Mouse (Mus musculus): Measurements from ENCODE around the gene Alcam. TPM values are rescaled to one million over a fixed set of nuclear protein-coding genes. Genes with fewer than 3 reads are reported as not detected.

The Alcam gene
- total and polyA plus RNA-seq, 2 experiments from 2014 or later = 30.8 to 146 TPM

DNA sequence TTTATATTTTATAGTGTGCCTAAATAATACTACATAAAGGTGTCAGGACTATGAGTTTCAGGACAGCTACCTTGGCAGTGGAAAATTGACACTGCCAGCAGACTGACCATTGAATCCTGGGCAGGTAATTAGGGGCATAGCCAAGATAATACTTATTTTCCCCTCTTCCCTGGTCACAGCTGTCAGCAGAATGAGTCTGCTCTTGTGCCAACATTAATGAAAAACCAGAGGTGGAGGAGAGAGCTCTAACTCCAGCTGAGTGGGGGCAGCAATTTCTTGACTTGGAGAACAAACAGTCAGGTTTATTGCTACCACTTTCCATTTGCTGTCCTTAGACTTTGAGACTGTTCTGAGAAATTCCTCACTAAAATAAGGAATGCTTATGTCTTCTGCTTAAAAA lies 190.1 kb downstream of the Alcam start:
- ATAC-seq (no peak), DNase-seq (no peak)
- no peak for TF ChIP-seq CTCF (IDR thresholded peaks at IDR 0.05; ENCODE audit: low read depth)
- H3K27ac ChIP-seq (ENCODE audit: low read depth, low read length) = no peak overlapping the region
- no peaks in the 10 kb centered on the region for H3K9me3 ChIP-seq (ENCODE audit: low read length)
- H3K4me3 ChIP-seq (ENCODE audit: low read depth, low read length) = no peak overlapping the region
- H3K4me1 ChIP-seq (ENCODE audit: insufficient read depth) = no peaks in the 10 kb centered on the region
- H3K9ac ChIP-seq = no peak overlapping the region
- peaks cover 8% of the 10 kb centered on the region; the same call in 1 of the 2 replicates for H3K36me3 ChIP-seq (ENCODE audit: insufficient read depth)
- no peak overlapping the region for H3K4me2 ChIP-seq (ENCODE audit: low read depth)
- H3K27me3 ChIP-seq (ENCODE audit: insufficient read depth, low read length) = no peaks in the 10 kb centered on the region

DNA sequence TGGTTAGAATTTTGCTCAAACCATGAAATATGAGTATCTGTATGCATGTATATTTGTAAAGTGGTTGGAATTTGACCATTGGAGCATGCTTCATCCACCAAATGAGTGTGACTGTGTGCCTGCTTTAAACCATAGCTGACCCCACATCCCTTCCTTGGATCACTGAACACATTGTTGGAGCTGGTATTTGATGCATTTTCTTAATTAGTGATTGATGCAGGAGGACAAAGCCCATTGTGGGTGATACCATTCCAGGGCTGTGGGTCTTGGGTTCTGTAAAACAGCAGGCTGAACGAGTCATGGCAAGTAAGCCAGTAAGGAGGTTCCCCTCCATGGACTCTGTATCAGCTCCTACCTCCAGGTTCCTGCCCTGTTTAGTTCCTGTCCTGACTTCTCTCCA lies 191.3 kb downstream of the Alcam start:
- TF ChIP-seq CTCF (IDR thresholded peaks at IDR 0.05; ENCODE audit: low read depth) = no peak
- H3K27ac ChIP-seq (ENCODE audit: low read depth, low read length) = no peak overlapping the region
- DNase-seq (no peak), ATAC-seq (no peak)
- no peaks in the 10 kb centered on the region for H3K27me3 ChIP-seq (ENCODE audit: insufficient read depth, low read length)
- H3K36me3 ChIP-seq (ENCODE audit: insufficient read depth) = peaks cover 3% of the 10 kb centered on the region; the same call in 1 of the 2 replicates
- no peak overlapping the region for H3K4me3 ChIP-seq (ENCODE audit: low read depth, low read length)
- no peaks in the 10 kb centered on the region for H3K9me3 ChIP-seq (ENCODE audit: low read length)
- H3K4me1 ChIP-seq (ENCODE audit: insufficient read depth) = no peaks in the 10 kb centered on the region
- no peak overlapping the region for H3K4me2 ChIP-seq (ENCODE audit: low read depth)
- WGBS = 12% methylated on average over 1 of the region's 1 CpGs
- H3K9ac ChIP-seq = no peak overlapping the region

DNA sequence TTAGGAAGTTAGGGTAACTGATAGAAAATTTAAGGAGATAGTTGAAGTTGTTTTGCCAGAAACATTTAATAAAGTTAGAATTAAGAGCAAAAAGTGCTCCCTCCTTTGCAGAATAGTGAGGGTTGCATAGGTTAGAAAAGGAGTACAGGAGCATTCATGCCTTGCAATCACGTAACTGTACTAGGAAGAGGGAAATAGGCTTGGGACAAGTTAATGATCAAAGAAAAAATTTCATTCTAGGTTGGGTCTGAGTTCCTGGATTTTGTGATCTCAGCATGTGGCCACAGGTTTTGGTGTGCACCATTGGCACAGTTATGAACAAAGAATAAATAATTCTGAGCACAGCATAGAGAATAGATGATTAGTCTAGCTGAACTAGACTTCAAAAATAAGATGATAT lies 192.1 kb downstream of the Alcam start:
- no peak overlapping the region for H3K9ac ChIP-seq
- H3K9me3 ChIP-seq (ENCODE audit: low read length) = no peaks in the 10 kb centered on the region
- DNase-seq (no peak), ATAC-seq (no peak)
- H3K27me3 ChIP-seq (ENCODE audit: insufficient read depth, low read length) = no peaks in the 10 kb centered on the region
- no peak for TF ChIP-seq CTCF (IDR thresholded peaks at IDR 0.05; ENCODE audit: low read depth)
- 95% methylated on average over 1 of the region's 1 CpGs for WGBS
- no peaks in the 10 kb centered on the region for H3K4me1 ChIP-seq (ENCODE audit: insufficient read depth)
- H3K27ac ChIP-seq (ENCODE audit: low read depth, low read length) = no peak overlapping the region
- H3K4me2 ChIP-seq (ENCODE audit: low read depth) = no peak overlapping the region
- no peaks in the 10 kb centered on the region; the same call in 1 of the 2 replicates for H3K36me3 ChIP-seq (ENCODE audit: insufficient read depth)
- H3K4me3 ChIP-seq (ENCODE audit: low read depth, low read length) = no peak overlapping the region

DNA sequence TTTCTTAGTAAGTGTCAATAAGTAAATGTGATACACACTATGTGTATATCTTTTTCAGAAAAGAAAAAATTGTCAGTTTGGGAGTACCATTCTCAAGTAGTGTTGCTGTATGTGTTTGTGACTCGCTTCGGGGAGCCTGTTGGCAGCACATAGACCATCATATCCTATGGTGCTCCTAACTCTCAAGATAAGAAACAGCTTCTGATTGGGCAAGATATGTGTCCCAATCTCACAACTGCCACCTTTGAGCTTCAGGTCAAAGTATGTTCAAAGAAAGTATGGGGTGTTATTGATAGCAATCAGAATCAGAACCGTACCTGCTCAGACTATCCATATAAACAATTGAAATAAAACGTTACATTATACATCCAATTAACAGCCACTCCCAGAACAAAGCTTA lies 202.9 kb downstream of the Alcam start:
- Histone ChIP-seq H3K27me3 (ENCODE audit: insufficient read depth, low read length) (no peaks in the 10 kb centered on the region), H3K4me3 (ENCODE audit: low read depth, low read length) (no peak overlapping the region), H3K4me2 (ENCODE audit: low read depth) (no peak overlapping the region), H3K9me3 (ENCODE audit: low read length) (no peaks in the 10 kb centered on the region), H3K9ac (no peak overlapping the region), H3K36me3 (ENCODE audit: insufficient read depth) (no peaks in the 10 kb centered on the region), H3K27ac (ENCODE audit: low read depth, low read length) (no peak overlapping the region), H3K4me1 (ENCODE audit: insufficient read depth) (no peaks in the 10 kb centered on the region)
- ATAC-seq (no peak), DNase-seq (no peak)
- WGBS = 79% methylated on average over 4 of the region's 4 CpGs
- TF ChIP-seq CTCF (IDR thresholded peaks at IDR 0.05; ENCODE audit: low read depth) = no peak

DNA sequence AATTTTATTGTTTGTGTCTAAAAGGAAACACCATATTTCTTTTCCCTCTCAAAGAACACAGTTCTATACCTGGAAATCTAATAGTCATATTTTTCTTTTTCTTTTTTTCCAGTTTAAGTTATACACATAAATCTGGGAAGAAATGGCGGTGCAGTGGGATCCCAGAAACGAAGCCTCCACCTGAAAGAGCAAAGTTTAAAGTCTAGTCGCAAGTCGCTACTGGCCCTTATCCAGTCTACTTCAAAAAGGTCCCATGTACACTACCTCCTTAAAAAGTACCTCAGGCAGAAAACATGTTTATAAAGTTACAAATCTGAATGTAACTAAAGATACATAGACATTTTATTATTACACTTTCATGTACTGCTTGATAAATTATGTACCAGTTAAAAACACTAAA lies 203.7 kb downstream of the Alcam start:
- Histone ChIP-seq H3K27me3 (ENCODE audit: insufficient read depth, low read length) (no peaks in the 10 kb centered on the region), H3K36me3 (ENCODE audit: insufficient read depth) (no peaks in the 10 kb centered on the region), H3K27ac (ENCODE audit: low read depth, low read length) (no peak overlapping the region), H3K9me3 (ENCODE audit: low read length) (no peaks in the 10 kb centered on the region), H3K4me2 (ENCODE audit: low read depth) (no peak overlapping the region), H3K9ac (no peak overlapping the region), H3K4me3 (ENCODE audit: low read depth, low read length) (no peak overlapping the region), H3K4me1 (ENCODE audit: insufficient read depth) (no peaks in the 10 kb centered on the region)
- ATAC-seq = no peak
- DNase-seq = no peak
- 94% methylated on average over 4 of the region's 4 CpGs for WGBS
- TF ChIP-seq CTCF (IDR thresholded peaks at IDR 0.05; ENCODE audit: low read depth) = no peak

DNA sequence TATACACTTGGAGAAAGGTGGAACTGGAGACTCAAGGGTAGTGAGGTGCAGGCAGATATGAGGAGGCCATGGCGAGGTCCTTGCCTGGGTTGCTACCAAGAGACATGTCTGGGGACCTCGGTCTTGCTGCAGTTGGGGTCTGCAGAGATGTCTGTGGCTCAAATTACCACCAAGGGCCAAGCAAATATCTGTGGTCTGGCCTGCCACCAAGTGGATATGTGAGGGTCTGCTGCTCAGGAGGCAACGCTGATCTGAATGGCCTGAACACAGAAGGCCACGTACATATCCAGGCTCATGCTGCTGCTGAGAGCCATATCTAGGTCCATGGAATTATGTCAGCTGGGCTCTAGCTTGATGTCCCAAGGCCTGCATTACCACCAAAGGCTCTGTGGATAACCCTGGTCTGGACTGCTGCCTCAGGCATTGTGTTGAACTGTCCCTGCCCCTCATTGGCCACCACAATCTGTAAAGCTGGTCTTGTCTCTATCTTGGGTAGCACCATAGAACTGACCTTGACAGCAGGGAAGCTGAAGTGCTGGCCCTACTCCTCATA lies 210.4 kb downstream of the Alcam start:
- Histone ChIP-seq H3K27ac (ENCODE audit: low read depth, low read length) (no peak overlapping the region), H3K4me2 (ENCODE audit: low read depth) (no peak overlapping the region), H3K4me3 (ENCODE audit: low read depth, low read length) (no peak overlapping the region), H3K9ac (no peak overlapping the region), H3K36me3 (ENCODE audit: insufficient read depth) (no peaks in the 10 kb centered on the region), H3K4me1 (ENCODE audit: insufficient read depth) (no peaks in the 10 kb centered on the region), H3K27me3 (ENCODE audit: insufficient read depth, low read length) (no peaks in the 10 kb centered on the region), H3K9me3 (ENCODE audit: low read length) (no peaks in the 10 kb centered on the region)
- 93% methylated on average over 4 of the region's 4 CpGs for WGBS
- peak; percentile 32 for TF ChIP-seq CTCF (IDR thresholded peaks at IDR 0.05; ENCODE audit: low read depth)
- DNase-seq (no peak), ATAC-seq (no peak)

DNA sequence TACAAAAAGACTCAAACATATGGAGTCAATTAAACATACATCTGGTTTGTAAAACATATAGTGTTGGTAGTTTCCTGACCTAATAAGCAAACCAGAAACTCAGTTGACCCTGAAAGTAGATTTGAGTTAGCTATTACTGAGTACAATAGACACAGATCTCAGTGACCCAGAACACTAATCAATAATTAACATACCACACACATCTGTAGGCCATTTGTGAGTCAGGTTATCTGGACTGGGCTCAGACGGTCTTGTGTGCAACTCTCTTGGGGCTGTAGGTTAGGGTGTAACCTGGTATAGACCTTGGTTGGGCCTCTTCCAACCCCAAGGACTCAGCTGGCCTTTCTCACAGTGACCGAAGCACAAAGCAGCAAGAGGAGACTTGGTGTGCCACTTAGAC lies 211.7 kb downstream of the Alcam start:
- ATAC-seq (no peak), DNase-seq (no peak)
- Histone ChIP-seq H3K4me3 (ENCODE audit: low read depth, low read length) (no peak overlapping the region), H3K9me3 (ENCODE audit: low read length) (no peaks in the 10 kb centered on the region), H3K9ac (no peak overlapping the region), H3K4me2 (ENCODE audit: low read depth) (no peak overlapping the region), H3K4me1 (ENCODE audit: insufficient read depth) (no peaks in the 10 kb centered on the region), H3K27ac (ENCODE audit: low read depth, low read length) (no peak overlapping the region), H3K36me3 (ENCODE audit: insufficient read depth) (no peaks in the 10 kb centered on the region), H3K27me3 (ENCODE audit: insufficient read depth, low read length) (no peaks in the 10 kb centered on the region)
- 92% methylated on average over 2 of the region's 2 CpGs for WGBS
- TF ChIP-seq CTCF (IDR thresholded peaks at IDR 0.05; ENCODE audit: low read depth) = no peak
